Mouse (Mus musculus): ENCODE measurements around the gene Zc3h14.

- TF ChIP-seq POLR2A (IDR thresholded peaks at IDR 0.05; ENCODE audit: extremely low read depth, insufficient read depth, low read length) (no peak), CTCF (IDR thresholded peaks at IDR 0.05; ENCODE audit: extremely low read depth, insufficient read depth, low read length) (no peak)
Observed at GRCm38 (mm10) chr12:98721030-98721429, 25.7 kb upstream of the Zc3h14 start.

Data from cortical plate, adult 2 months (tissue).